Mouse (Mus musculus) embryo, embryonic 11.5 days (tissue): Measurements from ENCODE around the gene Hist1h1d.
"Not testable (repeated sequence)": the region's sequence is repeated elsewhere in the genome, so short reads cannot be mapped to it uniquely, and the experiment has no call there.

Experiments
- DNase-seq: peaks from one replicate; pipeline ENCODE4 v3.0.0-alpha.2; 2012; ENCODE audit warnings: low read depth, low spot score

Hist1h1d gene

GRCm38 (mm10) chr13:23591886-23592285, 38.8 kb downstream of the Hist1h1d start:
- DNase-seq, result not testable (repeated sequence)

DNA sequence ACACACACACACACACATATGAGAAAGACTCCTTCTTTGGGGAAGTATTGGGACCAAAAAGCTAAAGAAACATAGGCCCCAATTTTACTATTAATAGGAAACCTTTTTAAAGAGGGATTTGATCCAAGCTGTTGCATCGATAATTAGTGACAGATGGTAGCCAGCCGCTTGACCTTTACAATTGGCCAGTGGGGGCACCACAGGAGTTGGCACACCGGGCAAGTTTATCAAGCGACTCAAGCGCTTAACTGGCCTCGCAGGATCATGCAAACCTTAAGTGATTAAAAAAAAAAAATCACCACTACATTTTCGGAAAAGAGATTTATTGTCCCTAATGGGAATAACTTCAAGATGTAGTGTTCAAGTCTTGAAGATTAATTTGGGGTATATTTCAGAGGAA, 39.6 kb downstream of the Hist1h1d start:
- no peak for DNase-seq

GRCm38 (mm10) chr13:23593051-23593770, 40.1 kb downstream of the Hist1h1d start:
- DNase-seq, result no peak

DNA sequence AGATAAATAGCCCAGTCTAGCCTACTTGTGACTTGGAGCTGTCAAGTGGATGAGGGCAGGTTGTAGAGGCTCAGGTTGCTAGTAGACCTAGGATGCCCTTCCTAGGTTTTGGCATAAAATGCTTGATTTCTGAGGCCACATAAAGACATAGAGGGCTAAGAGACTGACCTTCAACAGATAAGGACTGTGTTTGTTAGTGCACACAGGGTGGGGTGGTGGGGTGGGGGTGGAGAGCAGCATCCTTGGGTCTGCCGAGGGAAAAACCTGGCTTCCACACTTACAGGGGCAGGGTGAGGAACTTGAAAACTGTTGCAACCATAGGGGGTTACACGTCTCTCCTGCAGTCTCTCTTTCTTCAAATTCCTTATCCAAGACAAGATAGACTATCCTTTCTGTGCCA, 42.1 kb downstream of the Hist1h1d start:
- DNase-seq, result no peak

GRCm38 (mm10) chr13:23595622-23596372, 42.7 kb downstream of the Hist1h1d start:
- DNase-seq, result no peak

GRCm38 (mm10) chr13:23597957-23598356, 44.9 kb downstream of the Hist1h1d start:
- no peak for DNase-seq

DNA sequence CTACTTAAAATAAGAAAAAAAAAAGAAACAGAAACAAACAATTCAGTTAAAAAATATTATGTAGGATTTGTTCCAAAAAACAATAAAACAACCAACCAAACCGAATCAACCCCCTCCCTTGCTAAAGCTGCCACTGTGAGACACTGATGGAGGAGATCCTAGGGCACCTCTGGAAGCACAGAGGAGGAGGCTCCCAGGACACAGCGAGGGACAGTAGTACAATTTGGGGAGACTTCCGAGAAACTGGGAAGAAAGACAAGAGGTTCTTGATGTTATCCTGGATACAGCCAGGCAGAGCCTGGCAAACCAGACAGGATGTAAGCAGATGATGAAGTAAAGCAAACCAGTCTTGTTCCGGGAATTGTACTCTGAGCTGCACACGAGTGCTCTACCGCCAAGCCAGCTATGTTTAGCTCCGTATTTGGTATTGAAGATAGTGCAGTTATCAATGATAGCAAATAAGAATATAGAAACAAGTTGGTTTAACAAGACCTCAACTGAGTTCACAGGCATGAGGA, 50.2 kb downstream of the Hist1h1d start:
- DNase-seq, result no peak

DNA sequence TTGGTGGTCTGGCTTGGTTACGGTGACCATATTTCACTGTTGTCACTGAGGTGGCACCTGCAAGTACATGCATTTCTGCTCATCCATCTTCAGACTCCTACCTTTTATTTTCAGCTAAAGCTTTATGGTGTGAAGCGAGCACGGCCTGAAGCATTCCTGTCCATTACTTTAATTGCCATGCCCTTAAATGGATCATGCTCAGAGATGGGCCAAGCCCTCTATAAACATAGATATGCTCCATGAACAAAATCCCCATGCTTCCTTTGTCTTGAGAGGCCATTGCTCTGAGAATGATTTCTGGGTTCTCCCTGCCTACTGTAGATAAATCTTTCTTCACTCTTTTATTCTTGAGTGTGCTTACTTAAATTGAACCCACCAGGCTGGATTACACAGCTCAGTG, 51.4 kb downstream of the Hist1h1d start:
- no peak for DNase-seq

- no peak for DNase-seq
Measured at GRCm38 (mm10) chr13:23605052-23605451, 52.0 kb downstream of the Hist1h1d start.

GRCm38 (mm10) chr13:23609209-23609608, 56.1 kb downstream of the Hist1h1d start:
- no peak for DNase-seq

- no peak for DNase-seq
Measured at GRCm38 (mm10) chr13:23609844-23610243, 56.8 kb downstream of the Hist1h1d start.
